In genomic region chr2:131386350-131386962, GRCm38 (mm10) we compare ENCODE assay signal across 11 mouse cellular contexts.
"Had no signal": no experiment of that assay in that cellular context is flagged by ENCODE, and none has a peak within 500 bp of the region (broad histone marks: within the 10 kb centered on the region; RNA-seq: fewer than 3 reads in every experiment).

No protein-coding gene starts in this region.

- H3K4me1 ChIP-seq: limb, embryonic 12.5 days; midbrain, embryonic 12.5 days had no signal

- H3K4me2 ChIP-seq: limb, embryonic 12.5 days; midbrain, embryonic 12.5 days had no signal

- H3K4me3 ChIP-seq: limb, embryonic 12.5 days; midbrain, embryonic 12.5 days had no signal

- H3K9ac ChIP-seq: limb, embryonic 12.5 days; liver, embryonic 14.5 days; midbrain, embryonic 12.5 days had no signal

- H3K27me3 ChIP-seq: limb, embryonic 12.5 days; midbrain, embryonic 12.5 days had no signal

- H3K9me3 ChIP-seq: limb, embryonic 12.5 days; midbrain, embryonic 12.5 days had no signal

- H3K36me3 ChIP-seq: limb, embryonic 12.5 days; midbrain, embryonic 12.5 days had no signal

- ATAC-seq: midbrain, embryonic 16.5 days had no signal

- DNase-seq: kidney, adult 9 months; kidney, postnatal 10 days; liver; lung, adult 18-20 months; right cerebral cortex, postnatal 25 days; thymus, adult 18-20 months; thymus, postnatal 14 days had no signal

- H3K27ac ChIP-seq: limb, embryonic 12.5 days; liver, embryonic 14.5 days; midbrain, embryonic 12.5 days had no signal
